Mouse (Mus musculus) thymus, postnatal 36 days (tissue): ENCODE measurements around the gene Pdzrn4.

Experiments used
- DNase-seq, 2 experiments: peaks; one replicate each; pipeline ENCODE4 v3.0.0; 2022; ENCODE audit warnings: mixed read lengths in 2 of 2

Gene Pdzrn4

GRCm38 (mm10) chr15:92502797-92503196 is 106.1 kb downstream of the Pdzrn4 start:
- no peak for DNase-seq

- no peak for DNase-seq
These were observed 112.7 kb downstream of the Pdzrn4 start for GRCm38 (mm10) chr15:92509372-92509771.

- no peak for DNase-seq
These were observed 119.0 kb downstream of the Pdzrn4 start for GRCm38 (mm10) chr15:92515651-92516050.

DNA sequence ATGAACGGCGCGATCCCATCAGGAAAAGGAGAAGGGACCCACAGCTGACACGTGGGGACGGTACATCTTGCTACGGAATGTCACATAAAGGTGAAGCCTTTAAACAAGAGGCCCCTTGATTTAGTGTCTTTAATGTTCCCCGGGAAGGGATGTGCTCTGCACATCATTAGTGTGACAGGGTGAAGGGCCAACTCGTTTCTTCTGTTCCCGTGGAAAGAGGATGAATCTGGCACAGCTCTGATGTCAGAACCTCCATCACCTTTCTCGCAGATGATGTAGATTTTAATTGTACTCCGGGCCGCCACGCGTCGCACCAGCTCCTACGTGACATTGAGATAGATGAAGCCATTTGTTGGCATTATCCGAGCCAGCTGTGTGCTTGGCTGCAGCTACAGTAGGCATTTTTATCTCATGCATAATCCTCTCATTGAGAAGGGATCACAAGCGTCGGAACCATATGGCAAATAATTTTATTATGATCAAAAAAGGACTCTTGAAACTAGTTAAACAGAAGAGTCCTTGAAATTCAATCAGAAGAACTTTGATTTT is 124.1 kb downstream of the Pdzrn4 start:
- DNase-seq: no peak

DNA sequence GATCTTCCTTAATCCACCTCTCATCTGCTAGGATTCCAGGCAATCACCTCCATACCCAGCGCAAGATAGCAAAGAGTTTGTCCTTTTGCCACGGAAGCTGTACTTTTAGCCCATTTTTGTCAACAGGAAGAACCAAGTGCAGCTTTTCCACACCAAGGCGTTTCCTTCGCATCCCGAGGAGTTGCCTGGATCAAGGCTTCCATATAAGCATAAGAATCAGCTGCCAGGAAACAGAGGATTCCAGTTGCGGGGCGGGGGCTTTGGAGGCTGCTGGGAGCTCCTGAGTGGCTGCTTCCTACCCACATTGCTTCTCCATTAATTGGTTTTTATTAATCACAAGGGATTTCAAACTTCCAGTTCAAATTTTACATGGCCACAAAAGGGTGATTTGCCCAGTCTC is 125.0 kb downstream of the Pdzrn4 start:
- no peak for DNase-seq

GRCm38 (mm10) chr15:92524917-92525316 is 128.2 kb downstream of the Pdzrn4 start:
- DNase-seq: no peak

GRCm38 (mm10) chr15:92525416-92525815 is 128.7 kb downstream of the Pdzrn4 start:
- no peak for DNase-seq

GRCm38 (mm10) chr15:92526731-92527130 is 130.1 kb downstream of the Pdzrn4 start:
- DNase-seq: no peak

GRCm38 (mm10) chr15:92543252-92543651 is 146.6 kb downstream of the Pdzrn4 start:
- no peak for DNase-seq

DNA sequence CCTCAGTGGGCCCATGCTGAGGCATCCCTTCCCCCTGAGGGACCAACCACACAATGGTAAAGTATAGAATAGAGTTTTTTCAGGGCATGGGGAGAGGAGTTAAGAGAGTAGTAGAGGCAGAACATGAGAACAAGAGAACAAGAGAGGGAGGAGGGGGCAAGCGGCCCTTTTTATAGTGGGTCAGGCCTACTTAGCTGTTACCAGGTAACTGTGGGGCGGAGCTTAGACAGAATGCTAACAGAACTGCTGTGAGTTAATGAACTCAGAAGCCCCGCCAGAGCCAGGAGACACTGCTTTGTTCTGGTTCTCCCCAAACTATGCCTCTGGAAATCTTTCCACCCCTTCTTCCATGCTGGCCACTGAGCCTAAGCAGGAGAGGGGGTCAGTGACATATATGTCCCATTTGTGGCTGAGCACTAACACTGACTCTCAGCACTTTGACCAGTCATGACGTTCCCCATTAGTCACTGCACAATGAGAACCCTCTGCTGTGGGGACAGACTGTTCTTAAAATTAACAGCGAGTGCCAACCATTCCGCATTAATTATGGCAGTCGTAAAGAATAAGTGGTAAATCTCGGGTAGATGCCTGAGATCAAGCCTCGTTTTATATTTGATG is 150.7 kb downstream of the Pdzrn4 start:
- DNase-seq: no peak

DNA sequence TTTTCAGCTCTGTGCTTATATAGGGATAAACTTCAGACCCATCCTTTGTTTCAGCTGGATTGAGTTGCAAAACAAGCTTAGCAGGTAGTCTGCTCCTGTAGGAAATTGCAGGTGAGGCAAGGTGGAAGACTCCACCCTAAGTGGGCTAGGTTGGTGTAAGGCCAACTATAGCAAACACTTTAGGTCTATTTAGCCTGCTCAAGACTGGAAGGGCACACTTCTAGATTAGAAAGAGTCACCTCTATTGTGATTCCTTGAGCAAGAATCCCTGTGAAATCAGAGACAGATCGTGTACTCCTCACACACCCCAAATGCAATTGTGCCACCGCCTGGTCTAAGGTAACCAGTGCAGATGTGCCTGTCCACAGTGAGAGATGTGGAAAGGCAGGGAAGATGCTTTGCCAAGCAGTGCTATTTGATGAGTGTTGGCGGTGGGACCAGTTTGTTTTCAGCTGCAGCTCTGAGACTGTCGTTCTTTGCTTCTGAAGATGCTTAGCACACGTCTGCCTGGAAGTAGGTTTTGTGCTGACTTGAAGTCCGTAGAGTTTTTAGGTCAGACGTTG is 158.4 kb downstream of the Pdzrn4 start:
- no peak for DNase-seq

DNA sequence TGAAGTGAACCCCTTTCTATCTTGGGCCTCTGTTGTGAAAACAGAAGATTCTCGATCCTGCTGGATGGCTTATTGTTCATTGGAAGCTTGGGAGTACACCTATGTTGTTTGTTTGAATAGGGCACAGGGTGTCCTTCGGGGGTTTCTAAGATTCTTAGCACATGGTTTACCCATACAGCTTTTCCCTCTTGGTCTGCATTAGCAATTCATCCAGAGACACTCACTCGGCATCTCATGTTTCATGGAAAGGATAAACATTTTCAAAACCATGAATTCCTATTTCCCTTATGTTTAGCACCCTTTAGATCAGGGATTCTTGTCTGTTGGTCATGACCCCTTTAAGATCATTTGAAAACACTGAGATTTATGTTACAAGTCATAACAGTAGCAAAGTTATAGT is 159.0 kb downstream of the Pdzrn4 start:
- DNase-seq: no peak

DNA sequence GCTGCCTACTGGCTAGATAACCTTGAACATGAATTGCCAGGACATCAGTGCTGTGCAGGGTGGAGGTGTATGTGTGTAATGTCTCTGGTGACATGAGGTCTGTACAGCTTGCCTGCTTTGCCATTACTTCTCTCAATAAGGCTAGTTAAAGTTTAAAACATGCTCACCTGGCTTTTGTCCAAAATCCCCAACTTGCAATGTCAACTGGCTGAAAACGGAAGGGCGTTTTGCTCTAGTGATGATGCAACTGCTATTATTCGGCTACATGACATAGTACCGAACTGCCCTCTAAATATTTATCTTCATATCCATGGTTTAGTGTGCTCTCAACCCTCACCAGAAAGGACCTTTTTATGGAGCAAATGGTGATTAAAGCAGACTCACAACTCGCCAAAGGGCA is 161.9 kb downstream of the Pdzrn4 start:
- DNase-seq: no peak

DNA sequence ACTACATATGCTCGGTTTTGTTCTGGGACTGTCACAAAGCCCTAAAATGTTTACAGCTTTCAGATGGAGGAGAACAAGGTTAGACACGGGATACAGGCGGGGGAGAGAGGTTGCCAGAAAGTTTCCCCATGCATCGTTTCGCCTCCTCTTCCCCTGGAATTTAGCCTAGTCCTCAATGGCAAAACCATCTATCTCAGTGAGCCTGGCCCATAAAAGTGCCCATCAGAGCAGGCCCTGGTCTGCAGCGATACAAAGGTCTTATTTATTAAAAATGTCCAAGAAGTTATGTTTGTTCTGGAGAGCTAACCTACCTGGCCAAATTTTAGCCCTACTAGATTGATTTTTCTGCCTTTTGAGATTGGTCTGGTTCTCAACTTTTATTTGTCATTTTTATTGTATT is 165.5 kb downstream of the Pdzrn4 start:
- no peak for DNase-seq

DNA sequence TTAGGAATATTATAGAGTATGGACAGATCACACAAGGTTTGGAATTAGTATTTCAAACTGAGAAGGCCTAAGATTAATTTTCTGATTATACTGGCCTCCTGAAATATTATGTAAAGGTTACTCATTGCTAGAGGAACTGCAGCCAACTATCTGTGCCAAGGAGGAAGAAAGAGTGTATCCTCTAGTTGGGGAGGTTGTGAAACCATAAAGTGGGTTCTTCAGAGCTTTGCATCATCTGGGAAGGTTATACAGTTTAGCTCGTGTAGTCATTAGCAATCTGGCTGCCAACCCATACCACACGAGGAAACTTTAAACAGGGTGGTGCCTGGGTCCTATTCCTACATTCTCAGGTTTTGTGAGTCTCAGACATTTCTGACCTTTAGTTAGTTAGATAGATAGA is 166.9 kb downstream of the Pdzrn4 start:
- DNase-seq: no peak

DNA sequence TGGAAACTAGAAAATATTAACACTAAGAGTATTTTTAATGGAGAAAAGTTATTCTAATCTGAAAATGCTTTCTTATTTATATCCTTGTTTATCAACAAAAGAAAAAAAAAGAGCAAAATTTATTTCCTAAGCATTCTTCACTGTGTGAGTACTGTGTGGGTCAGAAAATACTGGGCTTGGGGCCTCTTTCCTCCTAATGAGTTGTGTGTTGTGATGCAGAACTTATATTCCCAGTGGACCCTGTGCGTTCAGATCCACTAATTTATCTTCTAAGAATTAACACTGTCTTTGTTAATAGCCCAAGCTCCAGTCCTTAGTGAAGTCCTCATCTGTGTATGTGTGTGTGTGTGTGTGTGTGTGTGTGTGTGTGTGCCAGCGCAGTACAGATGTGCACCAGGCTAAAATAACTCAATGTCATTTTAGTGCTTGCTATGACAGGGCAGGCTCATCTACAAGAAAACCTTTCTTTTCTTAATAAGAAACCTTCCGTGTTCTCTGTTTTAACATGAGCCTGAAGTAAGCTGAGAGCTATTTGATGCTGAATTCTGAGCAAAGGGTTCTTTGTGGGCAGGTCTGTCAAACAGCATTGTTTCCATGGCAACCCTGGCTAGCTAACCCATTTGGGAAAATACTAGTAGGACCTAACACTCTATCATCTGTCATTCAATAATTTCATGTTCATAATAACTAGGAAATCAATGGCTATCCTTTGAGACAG is 174.0 kb downstream of the Pdzrn4 start:
- no peak for DNase-seq

DNA sequence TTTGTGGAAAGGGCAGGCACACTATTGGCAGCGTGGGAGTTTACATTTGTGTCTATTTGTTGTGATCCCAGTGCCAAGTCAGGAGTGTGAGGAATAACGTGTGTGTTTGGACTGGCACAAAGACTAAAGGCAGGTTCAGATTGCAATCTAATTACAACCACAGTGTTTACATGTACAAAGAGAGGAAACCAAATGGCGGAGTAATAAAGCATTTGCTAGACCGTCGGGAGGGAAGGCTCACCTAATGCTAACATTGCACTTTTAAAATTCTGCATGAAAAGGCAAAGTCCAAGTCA is 174.5 kb downstream of the Pdzrn4 start:
- no peak for DNase-seq

DNA sequence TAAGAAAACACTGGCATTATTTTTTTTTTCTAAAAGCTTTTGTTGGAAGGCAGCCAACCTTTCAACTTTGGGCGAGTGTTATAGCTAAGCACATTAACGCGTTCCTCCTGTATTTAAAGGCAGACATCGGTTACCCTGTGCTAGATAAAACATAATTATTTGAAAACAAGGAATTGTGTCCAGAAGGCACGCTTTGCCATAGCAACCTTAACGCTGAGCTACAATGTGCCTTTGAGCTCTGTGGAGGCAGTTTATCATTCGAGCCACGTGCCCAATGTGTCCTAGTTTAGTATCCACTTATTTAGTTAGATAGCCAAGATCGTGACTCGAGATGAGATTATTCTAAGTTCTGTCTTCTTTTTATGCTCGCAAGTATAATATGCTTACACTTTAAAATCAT is 180.8 kb downstream of the Pdzrn4 start:
- DNase-seq: no peak

GRCm38 (mm10) chr15:92580217-92580616 is 183.5 kb downstream of the Pdzrn4 start:
- DNase-seq: no peak

GRCm38 (mm10) chr15:92580742-92581383 is 184.2 kb downstream of the Pdzrn4 start:
- DNase-seq: no peak

DNA sequence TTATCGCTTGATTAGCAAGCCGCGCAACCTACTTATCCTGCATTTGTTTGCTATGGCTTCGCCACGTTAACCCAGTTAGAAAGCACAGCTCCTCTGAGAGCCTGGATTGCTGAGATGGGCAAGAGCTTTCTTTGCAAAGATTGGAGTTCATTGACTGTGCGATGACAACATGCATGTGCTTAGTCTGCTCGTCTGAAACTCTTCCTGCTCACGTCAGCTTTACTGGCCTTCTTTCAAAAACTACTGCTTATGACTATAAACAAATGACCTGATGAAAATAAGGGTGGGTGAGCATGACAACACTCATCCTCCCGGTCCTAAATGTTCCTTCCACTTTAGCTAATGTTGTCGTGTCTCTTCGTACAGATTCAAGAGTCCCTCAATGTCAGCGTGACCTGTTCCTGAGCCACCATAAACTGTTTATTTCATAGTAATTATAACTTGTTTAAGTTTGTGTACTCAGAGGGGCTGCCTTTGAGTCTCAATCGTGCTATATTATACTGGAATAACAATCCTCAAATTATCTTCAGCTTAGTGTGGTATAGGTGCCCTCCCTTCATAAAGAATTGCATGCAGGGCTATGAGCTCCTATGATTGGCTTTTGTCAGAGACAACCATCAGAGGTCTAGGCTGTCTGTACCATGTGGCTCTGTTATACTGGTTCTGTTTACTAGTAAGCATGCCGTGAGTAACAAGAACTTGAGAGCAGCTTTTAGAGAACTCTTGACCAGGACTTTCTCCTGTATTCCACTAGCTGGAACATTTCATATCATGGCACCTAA is 187.9 kb downstream of the Pdzrn4 start:
- DNase-seq: no peak

DNA sequence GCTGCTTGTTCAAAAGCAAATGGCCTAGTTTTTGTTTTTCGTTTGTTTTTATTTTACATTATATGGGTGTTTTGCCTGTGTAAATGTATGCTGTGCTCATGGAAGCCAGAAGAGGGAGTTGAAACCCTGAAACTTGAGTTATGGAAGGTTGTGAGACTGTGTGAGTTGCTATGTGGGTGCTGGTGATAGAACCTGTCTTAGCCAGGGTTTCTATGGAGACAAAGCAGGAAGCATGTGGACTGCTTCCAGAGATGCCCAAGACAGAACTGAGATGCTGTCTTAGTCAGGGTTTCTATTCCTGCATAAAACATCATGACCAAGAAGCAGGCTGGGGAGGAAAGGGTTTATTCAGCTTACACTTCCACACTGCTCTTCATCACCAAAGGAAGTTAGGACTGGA is 190.8 kb downstream of the Pdzrn4 start:
- no peak for DNase-seq

DNA sequence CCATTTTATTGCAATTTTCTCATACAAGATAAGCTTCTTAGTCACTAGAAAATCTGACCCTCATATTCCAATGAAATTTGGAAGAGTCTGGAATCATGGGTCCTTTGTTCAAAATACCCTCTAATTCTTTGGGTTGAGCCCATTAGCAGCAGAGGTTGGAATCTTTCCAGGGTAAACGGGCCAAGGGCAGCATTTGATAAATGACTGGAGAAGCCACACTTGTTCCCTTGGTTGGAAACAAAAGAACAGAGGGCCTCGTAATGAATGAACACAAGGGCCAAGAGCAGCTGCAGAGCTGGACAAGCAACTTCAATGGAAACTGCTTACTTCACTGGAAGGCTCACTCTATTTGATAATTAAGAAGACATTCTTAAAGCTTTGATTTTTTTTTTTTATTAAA is 198.0 kb downstream of the Pdzrn4 start:
- no peak for DNase-seq
